Mouse (Mus musculus) heart, postnatal 0 days (tissue): ENCODE data around the gene Stx19.

Experiments used
- CTCF ChIP-seq: IDR thresholded peaks from 2 replicates; pipeline ENCODE4 v1.5.1; 2016; ENCODE audit warnings: antibody characterized with exemption, control low read depth, low read depth
- EP300 ChIP-seq: IDR thresholded peaks from 2 replicates; pipeline ENCODE4 v1.6.1; 2016; ENCODE audit warnings: antibody characterized with exemption, low read depth

DNA sequence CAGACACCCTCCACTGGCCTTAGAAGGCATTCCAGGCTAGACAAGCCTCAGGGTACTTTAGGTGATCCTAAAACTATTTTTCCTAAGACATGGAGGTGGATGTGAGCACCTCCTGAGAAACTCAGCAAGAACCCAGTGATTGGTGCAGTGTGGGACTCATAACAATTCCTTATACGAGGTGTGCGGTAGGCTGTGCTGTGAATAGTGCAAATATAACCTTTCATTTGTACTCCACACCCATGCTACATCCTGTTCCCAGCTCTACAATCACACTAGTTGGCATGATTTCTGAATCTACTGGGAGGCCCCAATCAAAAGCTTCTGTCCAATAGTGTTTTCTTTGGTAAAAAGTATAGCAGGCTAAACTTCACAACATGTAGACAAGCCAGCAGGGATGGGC lies 17.6 kb downstream of the Stx19 start:
- TF ChIP-seq CTCF, result no peak
- no peak for TF ChIP-seq EP300
